Mouse (Mus musculus): ENCODE results near the gene Fgfr2. TPM values are rescaled to one million over a fixed set of nuclear protein-coding genes. Genes with fewer than 3 reads are reported as not detected.

Fgfr2 gene
- polyA plus RNA-seq, 1 experiment from 2014 or later, result 106 TPM

DNA sequence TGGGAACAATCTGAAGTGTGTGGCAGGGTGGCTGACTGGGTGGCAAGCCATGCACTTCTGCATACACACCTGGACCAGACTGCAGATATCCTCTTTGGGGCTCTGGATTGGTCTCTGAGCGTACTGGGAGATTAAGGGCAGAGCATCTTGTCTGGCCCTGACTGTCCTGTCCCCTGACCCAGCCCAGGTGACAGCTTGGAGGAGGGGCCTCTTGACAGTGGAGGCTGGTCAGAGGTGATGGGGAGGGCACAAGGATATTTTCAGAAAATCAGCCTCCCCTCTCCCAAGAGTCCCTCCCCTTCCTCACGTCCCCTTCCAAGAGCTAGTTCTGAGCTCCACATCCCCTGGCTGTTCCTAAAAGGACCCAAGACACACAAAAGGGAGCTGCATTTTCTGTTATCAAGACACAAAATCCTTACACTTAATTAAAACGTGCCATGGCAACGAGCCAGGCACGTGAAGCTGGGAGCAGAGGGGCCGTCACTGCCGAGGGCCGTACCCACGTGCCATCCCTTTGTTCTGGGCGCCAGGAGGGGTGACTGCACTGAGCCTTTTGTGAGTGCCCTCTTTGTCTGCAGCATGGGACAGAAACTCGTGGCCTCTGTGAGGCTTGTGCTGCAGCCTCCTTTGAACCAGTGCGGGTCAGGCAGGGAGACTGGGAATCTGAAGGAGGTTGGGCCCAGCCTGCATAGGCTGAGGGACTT, 1525.2 kb downstream of the Fgfr2 start:
- Histone ChIP-seq H3K4me2 (ENCODE audit: low read depth, low read length) (0 out of 2 replicates have a peak overlapping the region, but pooled peaks have one; percentile 18), H3K4me1 (ENCODE audit: control insufficient read depth, insufficient read depth, low read length) (peaks cover 10% of the 10 kb centered on the region), H3K4me3 (ENCODE audit: low read depth, low read length) (no peak overlapping the region), H3K9me3 (ENCODE audit: control insufficient read depth, low read length) (no peaks in the 10 kb centered on the region), H3K27ac (replicated peaks; ENCODE audit: low read depth, low read length) (no peak overlapping the region), H3K9ac (ENCODE audit: low read depth, low read length) (0 out of 2 replicates have a peak overlapping the region, but pooled peaks have one; percentile 11), H3K36me3 (ENCODE audit: control insufficient read depth, insufficient read depth, low read length) (no peaks in the 10 kb centered on the region), H3K27me3 (replicated peaks; ENCODE audit: control insufficient read depth, insufficient read depth, low read length) (no peaks in the 10 kb centered on the region)
- DNase-seq (ENCODE audit: low spot score) (peak; percentile 22), ATAC-seq (ENCODE audit: low read depth) (peak; percentile 18; the same call in 1 of the 2 replicates)
- 17% methylated on average over 12 of the region's 12 CpGs for WGBS

DNA sequence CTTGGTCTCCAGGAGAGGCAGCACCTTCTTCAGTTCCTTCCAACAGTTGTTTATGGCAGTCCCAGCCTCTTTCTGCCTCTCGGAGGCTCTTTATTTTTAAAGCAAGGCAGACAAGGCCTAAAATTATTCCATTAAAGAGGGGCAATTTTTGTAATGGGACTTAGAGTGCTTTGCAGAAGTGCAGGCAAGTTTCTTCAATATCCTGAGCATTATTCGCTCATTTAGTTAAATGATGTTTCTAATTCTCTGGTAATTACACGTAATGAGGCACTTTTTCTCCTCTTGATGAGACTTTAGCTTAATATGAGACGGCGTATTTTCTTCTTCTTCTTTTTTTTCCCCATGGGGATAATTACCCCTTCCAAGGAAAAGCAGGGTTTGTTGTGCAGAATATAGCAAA, 1537.6 kb downstream of the Fgfr2 start:
- Histone ChIP-seq H3K36me3 (ENCODE audit: control insufficient read depth, insufficient read depth, low read length) (no peaks in the 10 kb centered on the region), H3K4me3 (ENCODE audit: low read depth, low read length) (no peak overlapping the region), H3K9me3 (ENCODE audit: control insufficient read depth, low read length) (no peaks in the 10 kb centered on the region), H3K4me1 (ENCODE audit: control insufficient read depth, insufficient read depth, low read length) (no peaks in the 10 kb centered on the region), H3K27me3 (replicated peaks; ENCODE audit: control insufficient read depth, insufficient read depth, low read length) (no peaks in the 10 kb centered on the region), H3K4me2 (ENCODE audit: low read depth, low read length) (no peak overlapping the region), H3K9ac (ENCODE audit: low read depth, low read length) (no peak overlapping the region), H3K27ac (replicated peaks; ENCODE audit: low read depth, low read length) (no peak overlapping the region)
- no peak for ATAC-seq (ENCODE audit: low read depth)
- 64% methylated on average over 5 of the region's 5 CpGs for whole genome bisulfite sequencing
- DNase-seq (ENCODE audit: low spot score), result no peak

DNA sequence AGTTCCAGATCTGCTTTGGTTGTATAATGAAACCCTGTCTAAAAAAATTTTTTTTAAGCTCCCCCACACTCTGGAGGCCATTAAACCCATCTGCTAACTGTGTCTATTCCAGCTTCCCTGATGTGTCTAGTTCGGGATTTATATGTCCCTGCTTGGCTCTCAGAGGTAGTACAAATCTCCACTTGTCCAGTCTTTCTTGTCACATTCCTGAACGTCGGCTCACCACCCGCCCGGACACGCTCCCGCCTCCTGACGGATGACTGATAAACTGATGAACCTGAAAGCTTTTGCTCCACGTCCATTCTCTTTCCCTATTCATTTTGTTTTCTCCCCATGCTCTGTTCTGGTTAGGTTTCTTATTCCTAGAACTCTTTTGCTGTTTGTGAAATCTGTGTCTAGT, 1541.0 kb downstream of the Fgfr2 start:
- Histone ChIP-seq H3K9me3 (ENCODE audit: control insufficient read depth, low read length) (no peaks in the 10 kb centered on the region), H3K27ac (replicated peaks; ENCODE audit: low read depth, low read length) (no peak overlapping the region), H3K4me1 (ENCODE audit: control insufficient read depth, insufficient read depth, low read length) (no peaks in the 10 kb centered on the region), H3K9ac (ENCODE audit: low read depth, low read length) (no peak overlapping the region), H3K27me3 (replicated peaks; ENCODE audit: control insufficient read depth, insufficient read depth, low read length) (no peaks in the 10 kb centered on the region), H3K4me3 (ENCODE audit: low read depth, low read length) (no peak overlapping the region), H3K36me3 (ENCODE audit: control insufficient read depth, insufficient read depth, low read length) (no peaks in the 10 kb centered on the region), H3K4me2 (ENCODE audit: low read depth, low read length) (no peak overlapping the region)
- ATAC-seq (ENCODE audit: low read depth), result no peak
- no peak for DNase-seq (ENCODE audit: low spot score)
- 64% methylated on average over 9 of the region's 9 CpGs for WGBS

DNA sequence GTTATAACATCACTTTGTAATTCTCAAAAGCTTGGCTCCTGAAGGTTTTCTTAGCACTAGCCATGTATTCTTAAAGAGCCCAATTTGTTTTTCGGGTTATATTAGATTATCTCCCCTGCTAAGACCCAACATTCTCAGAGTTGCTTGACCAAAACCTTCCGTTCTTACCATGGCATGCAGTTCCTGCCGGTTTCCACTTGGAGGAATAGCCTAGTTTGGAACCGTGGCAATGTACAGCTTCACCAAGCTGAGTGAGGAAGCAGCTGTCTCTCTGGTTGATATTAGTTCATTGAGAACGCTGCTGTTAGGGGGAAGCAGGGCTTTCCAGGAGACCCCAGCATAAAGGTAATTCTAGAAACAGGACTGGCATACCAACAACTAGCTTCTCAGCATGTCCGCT, 1547.9 kb downstream of the Fgfr2 start:
- ATAC-seq (ENCODE audit: low read depth) (no peak), DNase-seq (ENCODE audit: low spot score) (no peak)
- Histone ChIP-seq H3K4me1 (ENCODE audit: control insufficient read depth, insufficient read depth, low read length) (no peaks in the 10 kb centered on the region), H3K27me3 (replicated peaks; ENCODE audit: control insufficient read depth, insufficient read depth, low read length) (no peaks in the 10 kb centered on the region), H3K9ac (ENCODE audit: low read depth, low read length) (no peak overlapping the region), H3K27ac (replicated peaks; ENCODE audit: low read depth, low read length) (no peak overlapping the region), H3K36me3 (ENCODE audit: control insufficient read depth, insufficient read depth, low read length) (peaks cover 30% of the 10 kb centered on the region), H3K4me2 (ENCODE audit: low read depth, low read length) (no peak overlapping the region), H3K9me3 (ENCODE audit: control insufficient read depth, low read length) (no peaks in the 10 kb centered on the region), H3K4me3 (ENCODE audit: low read depth, low read length) (no peak overlapping the region)
- 74% methylated on average over 6 of the region's 6 CpGs for whole genome bisulfite sequencing

GRCm38 (mm10) chr7:131560697-131561042, 1562.5 kb downstream of the Fgfr2 start:
- under 1% methylated on average over 14 of the region's 14 CpGs for WGBS
- Histone ChIP-seq H3K27ac (replicated peaks; ENCODE audit: low read depth, low read length) (peak overlapping the region; percentile 91), H3K4me2 (ENCODE audit: low read depth, low read length) (peak overlapping the region; percentile 83), H3K4me1 (ENCODE audit: control insufficient read depth, insufficient read depth, low read length) (peaks cover 10% of the 10 kb centered on the region), H3K27me3 (replicated peaks; ENCODE audit: control insufficient read depth, insufficient read depth, low read length) (peaks cover 40% of the 10 kb centered on the region), H3K4me3 (ENCODE audit: low read depth, low read length) (peak overlapping the region; percentile 84), H3K9ac (ENCODE audit: low read depth, low read length) (peak overlapping the region; percentile 87), H3K36me3 (ENCODE audit: control insufficient read depth, insufficient read depth, low read length) (peaks cover 35% of the 10 kb centered on the region), H3K9me3 (ENCODE audit: control insufficient read depth, low read length) (no peaks in the 10 kb centered on the region)
- DNase-seq (ENCODE audit: low spot score), result no peak
- peak; percentile 16; the same call in 1 of the 2 replicates for ATAC-seq (ENCODE audit: low read depth)

DNA sequence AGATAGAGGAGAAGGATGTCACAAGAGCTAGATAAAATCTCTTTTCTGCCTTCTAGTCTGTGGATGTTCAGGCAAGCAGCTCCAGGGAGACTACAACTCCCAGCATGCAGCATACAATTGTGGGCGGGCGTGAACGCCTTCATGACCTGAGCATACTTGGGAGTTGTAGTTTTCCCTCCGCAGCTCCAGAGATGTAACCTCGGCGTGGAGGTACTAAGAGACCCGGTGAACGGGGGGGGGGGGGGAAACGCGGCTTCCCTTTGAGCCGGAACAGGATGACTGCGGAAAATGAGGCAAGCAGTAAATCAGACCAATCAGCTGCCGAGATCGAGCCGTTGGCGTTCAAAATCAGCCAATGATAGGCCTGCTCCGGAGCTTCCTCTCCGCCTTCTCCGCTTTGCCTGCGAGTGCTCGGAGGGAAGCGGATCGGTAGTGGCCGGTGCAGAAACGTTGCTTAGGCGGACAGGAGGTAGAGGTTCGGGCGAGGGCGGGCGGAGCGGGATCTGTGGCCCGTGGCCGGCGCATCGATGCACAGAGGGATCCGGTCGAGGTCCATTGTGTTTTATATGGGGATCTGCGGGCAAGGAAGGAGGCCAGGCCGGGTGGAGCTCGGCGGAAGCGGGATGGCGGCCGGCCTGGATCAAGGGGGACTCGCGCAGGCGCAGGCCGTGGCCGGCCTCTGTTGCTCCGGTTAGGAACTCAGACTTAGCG, 1563.0 kb downstream of the Fgfr2 start, which contains the start of gene Bub3:
TSS of gene Bub3 (plus strand) at position 237 of the 711 bp plus-strand sequence.
- Histone ChIP-seq H3K4me3 (ENCODE audit: low read depth, low read length) (peak within 1 kb of the TSS; percentile 84), H3K9me3 (ENCODE audit: control insufficient read depth, low read length) (no peaks in the 10 kb centered on the region), H3K4me2 (ENCODE audit: low read depth, low read length) (peak within 1 kb of the TSS; percentile 83), H3K4me1 (ENCODE audit: control insufficient read depth, insufficient read depth, low read length) (peaks cover 13% of the 10 kb centered on the region), H3K9ac (ENCODE audit: low read depth, low read length) (peak within 1 kb of the TSS; percentile 87), H3K27me3 (replicated peaks; ENCODE audit: control insufficient read depth, insufficient read depth, low read length) (peaks cover 45% of the 10 kb centered on the region), H3K36me3 (ENCODE audit: control insufficient read depth, insufficient read depth, low read length) (peaks cover 31% of the 10 kb centered on the region), H3K27ac (replicated peaks; ENCODE audit: low read depth, low read length) (peak within 1 kb of the TSS; percentile 91)
- WGBS, result 0% methylated on average over 25 of the region's 51 CpGs
- peak; percentile 94 for ATAC-seq (ENCODE audit: low read depth)
- DNase-seq (ENCODE audit: low spot score), result peak; percentile 99

DNA sequence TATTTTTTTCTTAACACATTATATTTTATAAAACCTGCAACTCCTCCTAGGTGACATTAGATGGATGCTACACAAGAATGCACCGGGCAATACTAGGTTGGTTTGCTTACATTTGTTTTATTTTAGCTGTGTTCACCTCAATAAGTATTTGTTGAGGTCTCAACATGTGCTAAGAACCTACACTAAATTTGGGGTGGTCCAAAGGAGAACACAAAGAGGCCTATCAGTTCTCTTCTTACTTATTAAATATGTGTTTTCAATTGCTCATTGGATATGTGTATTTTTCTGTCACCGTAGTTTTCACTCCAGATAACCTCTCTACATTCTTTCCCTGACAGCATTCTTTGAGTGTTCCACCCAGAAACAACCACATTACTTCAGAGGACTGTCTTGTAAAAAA, 1565.4 kb downstream of the Fgfr2 start:
- peaks cover 69% of the 10 kb centered on the region for H3K27me3 ChIP-seq (replicated peaks; ENCODE audit: control insufficient read depth, insufficient read depth, low read length)
- 36% methylated on average over 2 of the region's 2 CpGs for WGBS
- peaks cover 22% of the 10 kb centered on the region for H3K4me1 ChIP-seq (ENCODE audit: control insufficient read depth, insufficient read depth, low read length)
- no peak overlapping the region for H3K27ac ChIP-seq (replicated peaks; ENCODE audit: low read depth, low read length)
- no peak overlapping the region for H3K4me2 ChIP-seq (ENCODE audit: low read depth, low read length)
- no peak overlapping the region for H3K4me3 ChIP-seq (ENCODE audit: low read depth, low read length)
- no peak overlapping the region for H3K9ac ChIP-seq (ENCODE audit: low read depth, low read length)
- ATAC-seq (ENCODE audit: low read depth) (no peak), DNase-seq (ENCODE audit: low spot score) (no peak)
- H3K9me3 ChIP-seq (ENCODE audit: control insufficient read depth, low read length), result no peaks in the 10 kb centered on the region
- peaks cover 11% of the 10 kb centered on the region for H3K36me3 ChIP-seq (ENCODE audit: control insufficient read depth, insufficient read depth, low read length)

DNA sequence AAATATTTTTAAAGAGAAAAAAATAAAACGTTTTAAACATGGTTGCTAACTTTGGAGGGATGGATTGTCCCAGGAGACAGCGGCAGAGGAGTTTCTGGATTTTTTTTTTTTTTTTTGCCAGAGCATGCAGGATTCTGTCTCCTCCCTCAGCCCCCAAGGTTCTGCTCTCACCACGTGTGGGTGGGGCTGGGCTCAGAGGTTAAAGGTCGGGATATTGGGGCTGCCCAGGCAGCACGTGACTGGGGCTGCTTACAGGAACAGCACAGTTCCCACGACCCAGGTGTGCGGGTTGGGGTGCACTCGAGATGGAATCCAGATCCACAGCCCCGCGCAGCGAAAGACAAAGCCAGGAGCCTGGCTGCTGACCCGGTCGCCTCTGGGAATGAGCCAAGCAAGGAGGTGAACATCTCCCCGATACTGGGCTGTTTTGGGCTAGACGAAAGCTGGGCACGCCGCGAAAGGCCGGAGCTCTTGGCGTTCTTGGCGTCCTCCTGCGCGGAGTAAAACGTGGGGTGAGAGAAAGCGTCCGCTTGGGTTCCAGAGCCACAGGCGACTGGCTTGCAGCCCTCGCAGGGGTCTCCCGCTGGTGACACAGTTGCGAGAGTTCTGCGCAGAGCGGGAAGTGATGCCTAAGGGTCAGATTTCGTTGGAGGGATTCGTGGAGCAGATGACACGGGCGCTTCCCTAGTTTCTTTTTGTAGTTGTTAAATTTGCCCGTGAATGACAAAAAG, 1566.4 kb downstream of the Fgfr2 start:
- no peak overlapping the region for H3K4me2 ChIP-seq (ENCODE audit: low read depth, low read length)
- no peak overlapping the region for H3K4me3 ChIP-seq (ENCODE audit: low read depth, low read length)
- H3K27ac ChIP-seq (replicated peaks; ENCODE audit: low read depth, low read length), result no peak overlapping the region
- ATAC-seq (ENCODE audit: low read depth) (no peak), DNase-seq (ENCODE audit: low spot score) (no peak)
- under 1% methylated on average over 37 of the region's 37 CpGs for WGBS
- H3K4me1 ChIP-seq (ENCODE audit: control insufficient read depth, insufficient read depth, low read length), result peaks cover 22% of the 10 kb centered on the region
- H3K27me3 ChIP-seq (replicated peaks; ENCODE audit: control insufficient read depth, insufficient read depth, low read length), result peaks cover 80% of the 10 kb centered on the region
- H3K9me3 ChIP-seq (ENCODE audit: control insufficient read depth, low read length), result no peaks in the 10 kb centered on the region
- H3K9ac ChIP-seq (ENCODE audit: low read depth, low read length), result no peak overlapping the region
- H3K36me3 ChIP-seq (ENCODE audit: control insufficient read depth, insufficient read depth, low read length), result peaks cover under 1% of the 10 kb centered on the region; the same call in 1 of the 2 replicates
